Mouse (Mus musculus): ENCODE measurements around the gene Ccdc191. TPM values are rescaled to one million over a fixed set of nuclear protein-coding genes. Genes with fewer than 3 reads are reported as not detected.
A peak's percentile ranks its signal among the peaks of the same experiment; 100 is the strongest.

Gene Ccdc191
- 9.4 and 12.2 TPM in 2 replicates for polyA plus RNA-seq (2015; fragmentation: Nextera tagmentation; extraction: Ambion mirVana)

DNA sequence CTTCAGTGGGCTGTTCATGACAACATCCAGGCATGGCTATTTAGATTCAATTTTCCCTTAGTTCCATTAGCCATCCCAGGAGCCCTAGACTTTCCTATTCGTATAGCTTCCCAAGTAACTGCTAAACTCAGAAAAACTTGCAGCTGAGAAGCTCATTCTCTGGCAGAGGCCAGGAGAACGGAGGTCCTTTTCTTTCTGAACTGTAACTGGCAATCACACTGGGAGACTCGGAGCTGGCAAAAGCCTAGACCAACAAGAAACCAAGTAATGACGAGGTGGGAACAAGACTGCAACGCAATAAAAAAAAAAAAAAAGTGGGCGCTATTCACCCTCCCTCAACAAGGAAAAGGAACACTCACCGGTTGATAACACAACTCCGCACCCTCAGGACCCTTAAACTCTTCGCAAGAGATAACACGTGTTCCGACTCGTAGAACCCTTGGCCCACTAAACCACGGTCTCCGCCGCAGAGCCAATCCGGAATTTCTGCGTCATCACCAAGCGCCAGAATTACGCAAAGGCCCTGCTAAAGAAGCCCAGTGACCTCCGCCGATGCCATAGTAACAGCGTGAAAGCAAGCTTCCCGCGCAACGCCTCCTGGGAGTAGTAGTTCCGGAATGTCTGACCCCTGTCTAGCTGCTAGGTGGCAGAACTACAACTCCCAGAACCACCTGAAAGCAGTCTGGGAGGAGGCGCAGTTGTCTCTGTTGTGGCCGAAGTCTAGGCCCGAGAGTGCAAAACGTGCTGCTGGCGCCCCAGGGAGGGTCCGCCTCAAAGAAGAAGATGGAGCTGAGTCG, at the start of gene Ccdc191:
Ccdc191 (plus strand) TSS at position 593 of the 797 bp plus-strand sequence.
- Histone ChIP-seq H3K9ac (replicated peaks) (peak within 1 kb of the TSS; percentile 82), H3K9me3 (no peaks in the 10 kb centered on the region), H3K4me1 (peaks cover 20% of the 10 kb centered on the region), H3K4me2 (replicated peaks) (peak within 1 kb of the TSS; percentile 82), H3K27me3 (no peaks in the 10 kb centered on the region), H3K27ac (replicated peaks) (peak within 1 kb of the TSS; percentile 84), H3K4me3 (peak within 1 kb of the TSS; percentile 91), H3K36me3 (no peaks in the 10 kb centered on the region)
- ATAC-seq (replicated peaks) = peak; percentile 100
- under 1% methylated on average over 32 of the region's 33 CpGs for WGBS

DNA sequence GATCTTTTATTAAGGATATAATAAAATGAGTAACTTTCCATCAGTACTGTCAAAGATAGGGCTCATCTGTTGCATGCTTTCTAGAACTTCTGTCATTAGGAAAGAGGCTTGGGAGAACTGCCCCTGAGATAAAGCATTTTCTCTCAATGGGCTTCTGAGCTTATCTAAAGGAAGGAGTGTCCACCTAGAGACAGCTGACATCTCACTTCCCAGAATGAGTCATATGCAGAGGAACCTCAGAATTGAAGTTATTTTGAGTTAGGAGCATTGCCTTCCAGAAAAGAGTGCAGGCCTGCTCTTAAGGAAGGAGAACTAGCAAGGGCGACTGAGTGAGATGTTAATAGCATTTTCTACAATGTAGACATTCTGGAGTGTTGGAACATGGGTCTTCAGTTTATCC, 48.4 kb upstream of the Ccdc191 start:
- WGBS = 96% methylated on average over 1 of the region's 1 CpGs
- no peak overlapping the region for H3K4me2 ChIP-seq (replicated peaks)
- H3K27ac ChIP-seq (replicated peaks) = no peak overlapping the region
- no peak overlapping the region for H3K9ac ChIP-seq (replicated peaks)
- H3K4me1 ChIP-seq = no peaks in the 10 kb centered on the region
- no peak for ATAC-seq (replicated peaks)
- H3K9me3 ChIP-seq = no peaks in the 10 kb centered on the region
- no peak overlapping the region for H3K4me3 ChIP-seq
- H3K27me3 ChIP-seq = no peaks in the 10 kb centered on the region
- H3K36me3 ChIP-seq = no peaks in the 10 kb centered on the region

DNA sequence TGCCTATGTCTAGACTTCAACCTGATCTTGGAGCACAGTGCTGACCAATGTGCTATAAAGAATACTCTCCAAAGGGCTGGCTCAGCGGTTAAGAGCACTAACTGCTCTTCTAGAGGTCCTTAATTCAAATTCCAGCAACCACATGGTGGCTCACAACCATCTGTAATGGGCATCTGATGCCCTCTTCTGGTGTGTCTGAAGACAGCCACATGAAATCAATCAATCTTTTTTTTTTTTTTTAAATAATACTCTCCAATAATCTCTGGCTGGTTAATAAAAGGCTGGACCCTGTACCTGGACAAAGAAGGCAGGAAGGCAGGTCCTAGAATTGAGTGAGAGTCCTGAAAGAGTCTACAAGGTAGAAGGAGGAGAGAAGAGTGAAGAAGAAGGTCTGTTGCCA, 39.8 kb upstream of the Ccdc191 start:
- 73% methylated on average over 1 of the region's 1 CpGs for WGBS
- no peak for ATAC-seq (replicated peaks)

DNA sequence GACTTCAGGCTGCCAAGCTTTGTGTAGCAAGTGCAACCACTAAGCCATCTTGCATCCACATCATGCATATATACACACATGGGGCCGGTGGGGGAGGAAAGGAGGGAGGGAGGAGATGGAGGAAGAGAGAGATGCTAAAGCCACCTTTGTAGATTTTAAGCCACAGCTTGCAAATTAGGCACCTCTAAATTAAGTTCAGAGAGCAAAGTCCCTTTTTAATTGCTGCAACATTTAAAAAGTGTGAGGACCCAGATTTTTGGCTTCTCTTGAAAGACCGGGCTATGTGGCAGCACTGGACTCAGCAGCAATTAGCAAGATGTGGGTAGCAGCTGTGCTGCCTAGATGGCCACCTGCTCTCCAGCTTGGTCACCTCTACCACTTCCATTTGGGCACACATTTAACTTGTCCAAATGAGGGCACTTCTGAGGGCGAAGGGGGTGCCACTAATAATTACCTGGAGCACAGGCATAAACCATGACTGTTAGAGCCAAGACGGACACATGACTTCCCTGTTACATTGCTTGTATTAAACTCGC, 30.6 kb upstream of the Ccdc191 start:
- Histone ChIP-seq H3K4me3 (no peak overlapping the region), H3K4me1 (no peaks in the 10 kb centered on the region), H3K4me2 (replicated peaks) (no peak overlapping the region), H3K27ac (replicated peaks) (no peak overlapping the region), H3K9me3 (no peaks in the 10 kb centered on the region), H3K9ac (replicated peaks) (no peak overlapping the region), H3K27me3 (no peaks in the 10 kb centered on the region), H3K36me3 (peaks cover 16% of the 10 kb centered on the region)
- ATAC-seq (replicated peaks) = peak; percentile 78
- WGBS = 74% methylated on average over 5 of the region's 5 CpGs

More for the DNA sequence above, 39.8 kb upstream of the Ccdc191 start:
- Histone ChIP-seq H3K4me2 (replicated peaks) (no peak overlapping the region), H3K9ac (replicated peaks) (no peak overlapping the region), H3K4me1 (no peaks in the 10 kb centered on the region), H3K27ac (replicated peaks) (no peak overlapping the region), H3K36me3 (no peaks in the 10 kb centered on the region), H3K27me3 (no peaks in the 10 kb centered on the region), H3K4me3 (no peak overlapping the region), H3K9me3 (no peaks in the 10 kb centered on the region)

- no peak for ATAC-seq (replicated peaks)
- Histone ChIP-seq H3K4me1 (no peaks in the 10 kb centered on the region), H3K4me2 (replicated peaks) (no peak overlapping the region), H3K9me3 (no peaks in the 10 kb centered on the region), H3K27ac (replicated peaks) (no peak overlapping the region), H3K27me3 (no peaks in the 10 kb centered on the region), H3K9ac (replicated peaks) (no peak overlapping the region), H3K36me3 (peaks cover 20% of the 10 kb centered on the region), H3K4me3 (no peak overlapping the region)
- 86% methylated on average over 6 of the region's 6 CpGs for WGBS
Observed at GRCm38 (mm10) chr16:43860624-43861023, 29.0 kb upstream of the Ccdc191 start.

DNA sequence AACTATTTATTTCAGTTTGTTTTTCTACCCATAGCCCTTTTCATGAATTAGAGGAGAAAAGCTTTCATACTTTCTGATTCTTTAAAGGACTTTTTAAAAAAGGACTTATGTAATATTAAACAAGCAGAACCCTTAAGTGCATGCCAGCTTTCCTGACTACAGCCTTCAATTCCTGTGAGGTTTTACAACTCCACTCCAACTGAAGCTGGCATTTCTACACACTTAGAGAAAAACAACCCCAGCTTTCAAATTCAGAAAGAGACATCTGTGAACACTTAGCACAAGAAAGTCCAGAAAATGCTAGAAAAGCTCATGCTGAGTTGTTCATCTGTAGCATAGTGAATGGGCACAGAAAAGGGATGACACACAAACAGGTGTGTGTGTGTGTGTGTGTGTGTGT, 19.8 kb upstream of the Ccdc191 start:
- no peak overlapping the region for H3K4me2 ChIP-seq (replicated peaks)
- no peak overlapping the region for H3K9ac ChIP-seq (replicated peaks)
- no peak overlapping the region for H3K27ac ChIP-seq (replicated peaks)
- H3K4me3 ChIP-seq = no peak overlapping the region
- no peaks in the 10 kb centered on the region for H3K27me3 ChIP-seq
- no peak for ATAC-seq (replicated peaks)
- no peaks in the 10 kb centered on the region for H3K4me1 ChIP-seq
- peaks cover 25% of the 10 kb centered on the region for H3K36me3 ChIP-seq
- no peaks in the 10 kb centered on the region for H3K9me3 ChIP-seq

DNA sequence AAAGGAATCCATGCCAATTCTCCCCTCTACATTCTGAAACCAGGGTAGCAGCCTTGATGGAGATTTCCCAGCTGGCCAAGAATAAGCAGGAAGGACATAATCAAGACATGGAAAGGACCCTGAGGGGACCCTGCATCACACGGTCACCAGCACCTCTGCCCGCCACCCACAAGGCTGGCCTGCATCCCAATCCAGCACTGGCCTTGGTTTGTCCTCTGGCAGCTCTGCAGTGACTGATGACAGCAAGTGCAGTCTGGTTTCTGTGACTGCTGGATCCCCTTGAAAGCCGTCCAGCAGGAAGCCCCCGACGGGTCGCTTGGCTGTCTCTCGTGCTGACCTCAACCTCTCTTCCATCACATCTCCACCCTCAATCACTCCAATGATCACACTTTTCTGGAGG, 18.2 kb upstream of the Ccdc191 start:
- peaks cover 41% of the 10 kb centered on the region for H3K36me3 ChIP-seq
- no peaks in the 10 kb centered on the region for H3K27me3 ChIP-seq
- 93% methylated on average over 7 of the region's 7 CpGs for WGBS
- H3K9me3 ChIP-seq = no peaks in the 10 kb centered on the region
- no peak overlapping the region for H3K27ac ChIP-seq (replicated peaks)
- no peak overlapping the region for H3K4me3 ChIP-seq
- H3K4me2 ChIP-seq (replicated peaks) = no peak overlapping the region
- no peaks in the 10 kb centered on the region for H3K4me1 ChIP-seq
- no peak overlapping the region for H3K9ac ChIP-seq (replicated peaks)
- no peak for ATAC-seq (replicated peaks)

DNA sequence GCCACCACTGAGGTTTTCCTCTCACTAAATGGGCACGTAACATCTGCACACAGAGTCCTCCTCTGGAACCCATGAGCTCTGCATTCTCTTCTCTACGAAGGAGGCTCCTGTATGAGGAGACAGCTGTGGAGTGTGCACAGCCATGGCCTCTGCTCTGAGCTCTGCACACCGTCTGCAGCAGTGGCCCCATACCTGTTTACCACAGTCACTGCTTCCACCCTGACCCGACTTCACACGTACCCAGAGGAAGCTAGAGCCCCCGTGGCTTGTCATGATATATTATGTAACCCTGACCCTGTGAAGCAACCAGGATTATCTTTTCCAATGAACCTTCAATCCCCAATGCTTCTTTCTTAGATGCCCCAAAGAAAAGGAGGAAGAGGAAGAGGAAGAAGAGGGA, 9.8 kb upstream of the Ccdc191 start:
- Histone ChIP-seq H3K9me3 (no peaks in the 10 kb centered on the region), H3K4me1 (no peaks in the 10 kb centered on the region), H3K9ac (replicated peaks) (no peak overlapping the region), H3K36me3 (peaks cover 39% of the 10 kb centered on the region), H3K27me3 (no peaks in the 10 kb centered on the region), H3K4me3 (no peak overlapping the region), H3K27ac (replicated peaks) (no peak overlapping the region), H3K4me2 (replicated peaks) (no peak overlapping the region)
- 96% methylated on average over 6 of the region's 6 CpGs for WGBS
- ATAC-seq (replicated peaks) = no peak

DNA sequence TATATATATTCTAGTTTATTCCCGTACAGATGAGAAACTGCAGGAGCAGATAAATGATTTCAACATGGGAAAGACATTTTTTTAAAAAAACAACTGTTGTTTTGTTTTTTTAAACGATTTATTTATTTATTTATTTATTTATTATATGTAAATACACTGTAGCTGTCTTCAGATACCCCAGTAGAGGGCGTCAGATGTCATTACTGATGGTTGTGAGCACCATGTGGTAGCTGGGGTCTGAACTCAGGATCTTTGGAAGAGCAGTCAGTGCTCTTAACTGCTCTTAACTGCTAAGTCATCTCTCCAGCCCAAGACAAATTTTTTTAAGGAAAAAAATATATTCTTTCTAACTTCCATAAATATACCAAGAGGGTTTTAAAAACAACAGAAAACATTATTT, 8.0 kb upstream of the Ccdc191 start:
- no peak overlapping the region for H3K4me2 ChIP-seq (replicated peaks)
- H3K27ac ChIP-seq (replicated peaks) = no peak overlapping the region
- H3K4me3 ChIP-seq = no peak overlapping the region
- H3K4me1 ChIP-seq = no peaks in the 10 kb centered on the region
- 63% methylated on average over 3 of the region's 3 CpGs for WGBS
- no peaks in the 10 kb centered on the region for H3K9me3 ChIP-seq
- H3K36me3 ChIP-seq = peaks cover 21% of the 10 kb centered on the region; the same call in 1 of the 2 replicates
- ATAC-seq (replicated peaks) = no peak
- no peak overlapping the region for H3K9ac ChIP-seq (replicated peaks)
- H3K27me3 ChIP-seq = no peaks in the 10 kb centered on the region

DNA sequence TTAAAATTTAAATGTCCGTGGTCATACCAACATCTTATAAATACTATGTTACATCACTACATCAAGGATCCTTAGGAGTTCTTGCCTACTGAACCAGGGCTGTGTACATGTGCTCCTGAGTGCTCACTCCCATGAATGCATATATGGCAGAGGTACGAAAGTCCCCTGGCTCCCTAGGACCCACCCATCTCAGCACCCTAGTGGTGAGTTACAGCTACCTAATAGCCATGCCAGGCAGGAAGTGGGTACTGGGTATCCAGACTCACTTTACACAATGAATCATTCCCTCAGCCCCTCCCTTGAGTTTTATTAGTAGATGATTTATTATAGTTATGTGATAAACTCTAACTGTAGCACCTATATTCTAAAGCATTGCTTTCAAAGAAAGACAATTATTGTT, 7.3 kb upstream of the Ccdc191 start:
- Histone ChIP-seq H3K4me3 (no peak overlapping the region), H3K36me3 (peaks cover 19% of the 10 kb centered on the region; the same call in 1 of the 2 replicates), H3K4me1 (no peaks in the 10 kb centered on the region), H3K27ac (replicated peaks) (no peak overlapping the region), H3K9me3 (no peaks in the 10 kb centered on the region), H3K9ac (replicated peaks) (no peak overlapping the region), H3K4me2 (replicated peaks) (no peak overlapping the region), H3K27me3 (no peaks in the 10 kb centered on the region)
- 94% methylated on average over 2 of the region's 2 CpGs for WGBS
- ATAC-seq (replicated peaks) = no peak

DNA sequence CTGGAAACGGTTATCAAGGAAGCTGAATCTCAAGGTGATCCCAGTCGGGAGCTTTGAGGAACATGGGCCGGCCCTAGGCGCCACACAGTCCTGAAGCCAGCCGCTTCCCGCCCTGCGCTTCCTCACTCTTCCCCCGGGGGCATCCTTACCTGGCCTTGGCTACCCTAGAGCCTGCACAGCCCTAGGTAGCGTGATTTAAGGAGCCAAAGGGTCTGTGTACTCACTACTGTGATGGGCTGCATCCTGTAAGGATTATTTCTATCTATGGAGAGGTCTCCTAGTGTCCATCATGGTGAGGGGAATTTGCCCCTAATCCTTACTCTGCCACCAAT, 371 bp downstream of the Ccdc191 start:
- H3K4me2 ChIP-seq (replicated peaks) = peak overlapping the region; percentile 82
- H3K4me1 ChIP-seq = peaks cover 20% of the 10 kb centered on the region
- H3K4me3 ChIP-seq = peak overlapping the region; percentile 91
- peak; percentile 97 for ATAC-seq (replicated peaks)
- no peaks in the 10 kb centered on the region for H3K27me3 ChIP-seq
- no peaks in the 10 kb centered on the region for H3K9me3 ChIP-seq
- under 1% methylated on average over 9 of the region's 9 CpGs for WGBS
- H3K9ac ChIP-seq (replicated peaks) = peak overlapping the region; percentile 82
- no peaks in the 10 kb centered on the region for H3K36me3 ChIP-seq
- H3K27ac ChIP-seq (replicated peaks) = peak overlapping the region; percentile 84

DNA sequence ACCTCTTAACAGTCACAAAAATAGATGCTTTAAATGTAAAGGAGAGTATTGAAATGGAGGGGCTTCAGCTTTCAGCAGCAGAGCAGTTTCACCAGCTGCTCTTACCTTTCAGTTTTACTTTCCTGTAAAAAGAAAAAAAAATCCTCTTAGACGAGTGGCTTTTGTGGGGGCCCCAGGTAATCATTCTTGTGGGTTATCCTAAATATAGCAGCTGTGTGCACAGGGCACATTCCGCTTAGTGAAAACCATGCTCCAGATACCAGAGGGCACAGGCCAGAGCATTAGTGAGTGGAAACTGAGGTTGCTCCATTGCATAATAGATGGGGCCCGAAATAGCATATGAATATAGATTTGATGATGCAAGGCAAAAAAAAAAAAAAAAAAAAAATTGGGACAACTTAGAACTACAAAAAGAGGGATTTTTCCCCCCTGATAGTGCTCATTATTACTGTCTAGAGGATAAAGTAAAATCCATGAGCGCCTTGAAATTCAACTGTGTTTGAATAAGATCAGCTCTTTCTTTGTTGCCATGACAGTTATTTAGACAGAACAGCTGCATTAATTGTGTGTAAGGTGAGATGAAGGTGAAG, 1.2 kb downstream of the Ccdc191 start:
- 86% methylated on average over 4 of the region's 4 CpGs for WGBS
- Histone ChIP-seq H3K27me3 (no peaks in the 10 kb centered on the region), H3K4me1 (peaks cover 20% of the 10 kb centered on the region), H3K9me3 (no peaks in the 10 kb centered on the region), H3K36me3 (no peaks in the 10 kb centered on the region), H3K27ac (replicated peaks) (no peak overlapping the region), H3K4me2 (replicated peaks) (peak overlapping the region; percentile 82; the same call in 1 of the 2 replicates), H3K9ac (replicated peaks) (no peak overlapping the region), H3K4me3 (peak overlapping the region; percentile 91)
- ATAC-seq (replicated peaks) = no peak
